Mouse (Mus musculus): ENCODE data around the gene Kazald1. TPM values are rescaled to one million over a fixed set of nuclear protein-coding genes. Genes with fewer than 3 reads are reported as not detected.
A peak's percentile ranks its signal among the peaks of the same experiment; 100 is the strongest.

The Kazald1 gene
- 1.5 and 3.0 TPM in 2 replicates for polyA plus RNA-seq (2012; rRNA removed)

GRCm38 (mm10) chr19:45074580-45075322, at the start of gene Kazald1:
Gene Kazald1, plus strand, starts transcription at chr19:45075241.
- TF ChIP-seq CTCF (IDR thresholded peaks at IDR 0.05; ENCODE audit: borderline replicate concordance, extremely low read depth, insufficient read depth, insufficient read length), result no peak
- peak; percentile 44; the same call in 1 of the 2 replicates for TF ChIP-seq POLR2A (IDR thresholded peaks at IDR 0.05; ENCODE audit: borderline replicate concordance, extremely low read depth, insufficient read depth, insufficient read length, poor library complexity, severe bottlenecking)
- DNase-seq (ENCODE audit: low read depth), result peak; percentile 97

GRCm38 (mm10) chr19:45025937-45026568, 49.0 kb upstream of the Kazald1 start:
- TF ChIP-seq POLR2A (IDR thresholded peaks at IDR 0.05; ENCODE audit: borderline replicate concordance, extremely low read depth, insufficient read depth, insufficient read length, poor library complexity, severe bottlenecking) (no peak), CTCF (IDR thresholded peaks at IDR 0.05; ENCODE audit: borderline replicate concordance, extremely low read depth, insufficient read depth, insufficient read length) (no peak)
- DNase-seq (ENCODE audit: low read depth), result no peak

- TF ChIP-seq POLR2A (IDR thresholded peaks at IDR 0.05; ENCODE audit: borderline replicate concordance, extremely low read depth, insufficient read depth, insufficient read length, poor library complexity, severe bottlenecking), result no peak
- TF ChIP-seq CTCF (IDR thresholded peaks at IDR 0.05; ENCODE audit: borderline replicate concordance, extremely low read depth, insufficient read depth, insufficient read length), result no peak
- no peak for DNase-seq (ENCODE audit: low read depth)
Measured at GRCm38 (mm10) chr19:45026958-45027670, 47.9 kb upstream of the Kazald1 start.

- TF ChIP-seq CTCF (IDR thresholded peaks at IDR 0.05; ENCODE audit: borderline replicate concordance, extremely low read depth, insufficient read depth, insufficient read length) (no peak), POLR2A (IDR thresholded peaks at IDR 0.05; ENCODE audit: borderline replicate concordance, extremely low read depth, insufficient read depth, insufficient read length, poor library complexity, severe bottlenecking) (no peak)
- DNase-seq (ENCODE audit: low read depth), result no peak
Measured at GRCm38 (mm10) chr19:45027848-45028247, 47.2 kb upstream of the Kazald1 start.

- DNase-seq (ENCODE audit: low read depth), result no peak
- no peak for TF ChIP-seq CTCF (IDR thresholded peaks at IDR 0.05; ENCODE audit: borderline replicate concordance, extremely low read depth, insufficient read depth, insufficient read length)
- no peak for TF ChIP-seq POLR2A (IDR thresholded peaks at IDR 0.05; ENCODE audit: borderline replicate concordance, extremely low read depth, insufficient read depth, insufficient read length, poor library complexity, severe bottlenecking)
Measured at GRCm38 (mm10) chr19:45028746-45029145, 46.3 kb upstream of the Kazald1 start.

- no peak for DNase-seq (ENCODE audit: low read depth)
- TF ChIP-seq CTCF (IDR thresholded peaks at IDR 0.05; ENCODE audit: borderline replicate concordance, extremely low read depth, insufficient read depth, insufficient read length), result no peak
- no peak for TF ChIP-seq POLR2A (IDR thresholded peaks at IDR 0.05; ENCODE audit: borderline replicate concordance, extremely low read depth, insufficient read depth, insufficient read length, poor library complexity, severe bottlenecking)
Measured at GRCm38 (mm10) chr19:45029571-45029970, 45.5 kb upstream of the Kazald1 start.

- DNase-seq (ENCODE audit: low read depth), result no peak
- TF ChIP-seq CTCF (IDR thresholded peaks at IDR 0.05; ENCODE audit: borderline replicate concordance, extremely low read depth, insufficient read depth, insufficient read length) (peak; percentile 80), POLR2A (IDR thresholded peaks at IDR 0.05; ENCODE audit: borderline replicate concordance, extremely low read depth, insufficient read depth, insufficient read length, poor library complexity, severe bottlenecking) (no peak)
Measured at GRCm38 (mm10) chr19:45030111-45030510, 44.9 kb upstream of the Kazald1 start.

GRCm38 (mm10) chr19:45030746-45031693, 44.0 kb upstream of the Kazald1 start:
- TF ChIP-seq POLR2A (IDR thresholded peaks at IDR 0.05; ENCODE audit: borderline replicate concordance, extremely low read depth, insufficient read depth, insufficient read length, poor library complexity, severe bottlenecking) (no peak), CTCF (IDR thresholded peaks at IDR 0.05; ENCODE audit: borderline replicate concordance, extremely low read depth, insufficient read depth, insufficient read length) (peak; percentile 88)
- peak; percentile 90 for DNase-seq (ENCODE audit: low read depth)

GRCm38 (mm10) chr19:45031780-45032179, 43.3 kb upstream of the Kazald1 start:
- TF ChIP-seq POLR2A (IDR thresholded peaks at IDR 0.05; ENCODE audit: borderline replicate concordance, extremely low read depth, insufficient read depth, insufficient read length, poor library complexity, severe bottlenecking) (no peak), CTCF (IDR thresholded peaks at IDR 0.05; ENCODE audit: borderline replicate concordance, extremely low read depth, insufficient read depth, insufficient read length) (peak; percentile 86)
- DNase-seq (ENCODE audit: low read depth), result peak; percentile 82

- peak; percentile 51; the same call in 1 of the 2 replicates for TF ChIP-seq CTCF (IDR thresholded peaks at IDR 0.05; ENCODE audit: borderline replicate concordance, extremely low read depth, insufficient read depth, insufficient read length)
- TF ChIP-seq POLR2A (IDR thresholded peaks at IDR 0.05; ENCODE audit: borderline replicate concordance, extremely low read depth, insufficient read depth, insufficient read length, poor library complexity, severe bottlenecking), result no peak
- DNase-seq (ENCODE audit: low read depth), result no peak
Measured at GRCm38 (mm10) chr19:45032570-45033332, 42.3 kb upstream of the Kazald1 start.

All from brain, embryonic 14.5 days (tissue).